Mouse (Mus musculus) G1E (cell line): ENCODE measurements around the gene Morc2a. TPM values are rescaled to one million over a fixed set of nuclear protein-coding genes. Genes with fewer than 3 reads are reported as not detected.

Source experiments
- ATAC-seq: 2 replicates; pipeline ENCODE4 v1.8.0; 2016; ENCODE audit warnings: mild to moderate bottlenecking; ENCODE audit not compliant: insufficient number of reproducible peaks, poor library complexity, low FRiP score, severe bottlenecking; ENCODE audit errors: extremely low read depth
- DNase-seq: peaks from one replicate; pipeline ENCODE4 v3.0.0; 2012; ENCODE audit warnings: low spot score
- H3K27me3 ChIP-seq: 2 replicates; pipeline ENCODE4 v1.6.1; 2012; ENCODE audit warnings: mild to moderate bottlenecking, low read length, inconsistent platforms; ENCODE audit not compliant: insufficient read depth
- H3K36me3 ChIP-seq: replicated peaks from 2 replicates; pipeline ENCODE3; 2012; ENCODE audit warnings: mild to moderate bottlenecking, inconsistent platforms
- H3K4me1 ChIP-seq: 2 replicates; pipeline ENCODE4 v1.6.1; 2012; ENCODE audit warnings: low read depth, low read length, inconsistent platforms, mixed read lengths; ENCODE audit not compliant: insufficient read depth
- H3K4me3 ChIP-seq: 2 replicates; pipeline ENCODE4 v1.5.1; 2012; ENCODE audit warnings: low read depth, mild to moderate bottlenecking, inconsistent platforms, low read length, moderate library complexity, mixed read lengths
- H3K9me3 ChIP-seq: replicated peaks from 2 replicates; pipeline ENCODE4 v1.6.1; 2012; ENCODE audit warnings: inconsistent platforms
- CTCF ChIP-seq: IDR thresholded peaks from 2 replicates; pipeline ENCODE4 v1.5.1; 2012; ENCODE audit warnings: low read depth, low read length, inconsistent platforms, mixed read lengths
- GATA1 ChIP-seq: IDR thresholded peaks from 2 replicates; pipeline ENCODE4 v1.6.1; 2012; ENCODE audit warnings: borderline replicate concordance, low read length, inconsistent platforms, mixed read lengths
- GATA2 ChIP-seq: IDR thresholded peaks from 2 replicates; pipeline ENCODE4 v1.6.1; 2012; ENCODE audit warnings: low read depth, low read length, inconsistent platforms, borderline replicate concordance
- POLR2AphosphoS5 ChIP-seq: IDR thresholded peaks from 2 replicates; pipeline ENCODE4 v1.6.1; 2012; ENCODE audit warnings: low read depth, low read length, inconsistent platforms; ENCODE audit not compliant: insufficient replicate concordance
- TAL1 ChIP-seq: conservative IDR thresholded peaks from 2 replicates; pipeline ENCODE4 v1.6.1; 2012; ENCODE audit warnings: low read depth, low read length, inconsistent platforms, mixed read lengths
- polyA plus RNA-seq: library from polyadenylated mRNA; stranded (reverse); fragments of >175 nt; gene quantifications from 2 replicates; pipeline ENCODE4 v1.2.3, GENCODE M21; 2012
- total RNA-seq, 2 experiments: library from RNA; stranded (forward) in 1 of 2; stranded (reverse) in 1 of 2; fragments of 200-1000 nt in 1 of 2; fragments of >200 nt in 1 of 2; fragmentation: Nextera tagmentation in 1 of 2; gene quantifications; 2 replicates each; pipeline ENCODE4 v1.2.3; 2014 to 2017

Gene Morc2a
- total and polyA plus RNA-seq, 3 experiments, result 3.1 to 18.5 (median 13.8) TPM

DNA sequence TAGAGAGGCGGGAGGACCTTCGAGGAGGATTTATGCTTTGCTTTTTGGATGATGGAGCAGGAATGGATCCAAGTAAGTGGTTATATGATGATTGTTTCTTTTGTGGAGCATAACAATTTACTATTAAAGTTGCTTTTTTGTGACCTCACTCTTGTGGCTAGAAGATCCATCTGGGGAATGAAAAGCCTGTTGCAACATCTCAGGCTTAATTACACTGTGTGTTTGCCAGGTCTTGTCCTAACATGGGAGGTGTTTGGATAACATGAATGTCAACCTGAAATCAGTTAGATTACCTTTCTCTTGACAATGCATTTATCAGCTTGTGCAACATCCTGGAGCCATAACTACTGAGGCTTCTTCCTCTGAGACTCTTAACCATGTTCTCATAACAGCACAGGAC is 19.8 kb downstream of the Morc2a start:
- H3K36me3 ChIP-seq, result peaks cover 22% of the 10 kb centered on the region
- H3K27me3 ChIP-seq, result no peaks in the 10 kb centered on the region
- H3K4me3 ChIP-seq, result no peak overlapping the region
- no peaks in the 10 kb centered on the region for H3K9me3 ChIP-seq
- no peaks in the 10 kb centered on the region for H3K4me1 ChIP-seq
- ATAC-seq, result no peak
- TF ChIP-seq GATA2, result no peak
- TF ChIP-seq POLR2AphosphoS5, result no peak
- TF ChIP-seq TAL1, result no peak
- TF ChIP-seq CTCF, result no peak
- TF ChIP-seq GATA1, result no peak
- no peak for DNase-seq

DNA sequence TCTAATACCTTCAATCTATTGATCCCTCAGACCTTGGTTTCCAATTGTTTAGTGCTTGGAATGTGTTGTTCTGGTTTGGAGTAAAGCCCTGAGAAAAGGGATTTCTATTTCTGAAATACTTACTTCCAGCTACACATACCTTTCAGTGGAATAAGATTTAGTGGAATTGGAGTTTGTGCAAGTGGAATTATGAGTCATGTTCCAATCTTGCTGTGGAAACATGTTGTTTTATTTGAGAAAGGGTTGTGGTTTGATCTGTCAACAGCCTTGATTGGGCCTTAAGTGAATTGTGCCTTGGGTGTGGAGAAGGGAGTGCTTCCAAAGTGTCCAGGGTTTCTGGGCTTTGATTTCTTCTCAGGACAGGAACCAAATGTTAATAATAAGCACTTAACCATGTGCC is 20.9 kb downstream of the Morc2a start:
- no peak for TF ChIP-seq POLR2AphosphoS5
- TF ChIP-seq GATA2, result no peak
- no peak for TF ChIP-seq GATA1
- no peak for TF ChIP-seq CTCF
- TF ChIP-seq TAL1, result no peak
- Histone ChIP-seq H3K4me3 (no peak overlapping the region), H3K9me3 (no peaks in the 10 kb centered on the region), H3K36me3 (peaks cover 27% of the 10 kb centered on the region), H3K4me1 (no peaks in the 10 kb centered on the region), H3K27me3 (no peaks in the 10 kb centered on the region)
- DNase-seq (no peak), ATAC-seq (no peak)

DNA sequence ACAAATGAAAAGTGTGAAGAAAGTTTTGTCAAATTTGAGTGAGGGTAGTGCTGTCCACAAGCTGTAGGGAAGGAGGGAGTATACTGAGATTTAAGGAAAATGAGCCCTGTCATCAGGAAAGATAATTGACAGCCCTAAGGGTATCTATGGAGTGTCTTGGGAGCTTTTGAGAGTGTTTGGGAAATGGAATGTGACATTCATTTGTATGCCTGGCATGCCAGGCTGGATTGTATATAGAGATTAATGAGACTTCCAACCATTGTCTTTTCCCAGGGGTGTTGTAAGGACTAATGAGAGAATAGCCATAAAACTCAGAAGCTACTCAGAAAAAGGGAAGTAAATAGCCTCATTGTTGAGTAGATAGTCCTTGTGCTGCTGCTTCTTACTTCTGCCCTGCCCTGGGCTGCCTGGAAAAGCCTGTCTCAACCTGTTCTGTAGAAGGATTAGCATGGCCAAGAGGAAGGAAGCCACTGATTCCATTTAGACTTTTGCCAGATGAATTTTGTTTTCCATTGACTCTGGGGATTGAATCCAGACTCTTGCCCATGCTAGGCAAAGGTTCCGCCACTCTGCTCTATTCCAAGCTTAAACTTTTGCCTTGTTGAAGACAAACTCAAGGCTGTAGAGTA is 22.1 kb downstream of the Morc2a start:
- Histone ChIP-seq H3K4me1 (no peaks in the 10 kb centered on the region), H3K9me3 (no peaks in the 10 kb centered on the region), H3K4me3 (no peak overlapping the region), H3K36me3 (peaks cover 32% of the 10 kb centered on the region), H3K27me3 (no peaks in the 10 kb centered on the region)
- DNase-seq, result no peak
- no peak for ATAC-seq
- TF ChIP-seq POLR2AphosphoS5 (no peak), GATA1 (no peak), GATA2 (no peak), CTCF (no peak), TAL1 (no peak)

DNA sequence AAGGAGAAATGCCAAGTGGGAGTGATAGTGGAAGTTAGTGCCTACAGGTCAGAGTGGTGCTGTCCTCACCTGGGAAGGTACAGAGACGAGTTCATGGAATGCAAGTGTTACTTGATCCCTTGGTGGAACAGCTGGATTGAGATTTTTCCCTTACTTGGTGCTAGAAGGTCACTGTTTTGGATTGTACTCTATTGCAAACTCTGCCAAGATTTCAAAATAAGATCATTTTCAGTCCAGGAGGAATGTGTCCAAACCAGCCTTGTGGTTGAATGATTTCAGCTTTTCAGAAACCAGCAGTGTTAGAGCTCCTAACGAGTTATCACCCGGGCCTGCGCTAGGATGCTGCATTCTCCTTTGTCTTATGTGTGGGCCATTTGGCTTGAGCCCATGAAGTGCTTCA is 25.6 kb downstream of the Morc2a start:
- H3K36me3 ChIP-seq, result peaks cover 49% of the 10 kb centered on the region
- TF ChIP-seq TAL1 (no peak), GATA2 (no peak), GATA1 (no peak), POLR2AphosphoS5 (no peak), CTCF (no peak)
- no peak for ATAC-seq

DNA sequence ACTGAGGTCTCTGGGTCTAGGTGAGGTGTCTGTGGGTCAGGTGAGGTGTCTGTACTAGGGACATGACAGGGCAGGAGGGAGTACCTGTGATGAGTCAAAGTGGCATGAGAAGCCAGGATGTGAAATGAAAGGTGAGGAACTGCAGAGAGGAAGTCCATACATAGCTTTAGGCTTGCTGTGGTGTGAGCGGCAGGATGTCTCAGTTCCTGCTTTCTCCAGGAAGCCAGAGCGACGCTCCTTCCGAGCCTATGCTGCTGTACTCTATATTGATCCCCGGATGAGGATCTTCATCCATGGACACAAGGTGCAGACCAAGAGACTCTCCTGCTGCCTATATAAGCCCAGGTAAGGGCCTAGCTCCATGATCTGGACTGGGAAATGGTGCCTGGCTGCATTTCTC is 27.4 kb downstream of the Morc2a start:
- H3K4me1 ChIP-seq, result no peaks in the 10 kb centered on the region
- no peaks in the 10 kb centered on the region for H3K9me3 ChIP-seq
- H3K4me3 ChIP-seq, result no peak overlapping the region
- TF ChIP-seq POLR2AphosphoS5, result no peak
- TF ChIP-seq TAL1, result no peak
- TF ChIP-seq CTCF, result no peak
- TF ChIP-seq GATA2, result no peak
- TF ChIP-seq GATA1, result no peak
- DNase-seq (no peak), ATAC-seq (no peak)
- H3K36me3 ChIP-seq, result peaks cover 62% of the 10 kb centered on the region
- no peaks in the 10 kb centered on the region for H3K27me3 ChIP-seq

More for the DNA sequence above, 25.6 kb downstream of the Morc2a start:
- Histone ChIP-seq H3K4me3 (no peak overlapping the region), H3K4me1 (no peaks in the 10 kb centered on the region), H3K9me3 (no peaks in the 10 kb centered on the region), H3K27me3 (no peaks in the 10 kb centered on the region)
- DNase-seq, result no peak

DNA sequence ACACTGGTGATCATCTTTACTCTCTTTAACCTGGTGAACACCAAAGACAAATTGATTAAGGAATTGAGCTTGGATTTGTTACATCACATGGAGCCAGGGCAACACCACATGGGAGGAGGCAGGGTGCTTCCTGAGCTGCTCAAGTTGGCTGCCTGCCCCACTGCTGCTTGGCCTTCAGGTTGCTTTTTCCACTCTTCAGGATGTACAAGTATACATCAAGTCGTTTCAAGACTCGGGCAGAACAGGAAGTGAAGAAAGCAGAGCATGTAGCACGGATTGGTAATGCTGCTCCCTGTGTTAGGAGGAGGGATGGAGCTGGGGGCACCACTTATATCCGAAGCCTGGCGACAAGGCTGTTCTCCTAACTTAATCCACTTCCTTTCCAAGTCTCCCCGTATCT is 28.2 kb downstream of the Morc2a start:
- ATAC-seq (no peak), DNase-seq (no peak)
- Histone ChIP-seq H3K36me3 (peaks cover 58% of the 10 kb centered on the region), H3K4me3 (no peak overlapping the region), H3K4me1 (no peaks in the 10 kb centered on the region), H3K9me3 (no peaks in the 10 kb centered on the region), H3K27me3 (no peaks in the 10 kb centered on the region)
- no peak for TF ChIP-seq CTCF
